In genomic region chr7:72149073-72149472, GRCm38 (mm10) we compare ENCODE assay signal across 9 mouse cellular contexts.
DNase-seq lines count a peak whose midpoint lies in the region; ATAC-seq and TF ChIP-seq lines count a peak whose summit lies in the region.
"Had no signal": no experiment of that assay in that cellular context is flagged by ENCODE, and none has a peak within 500 bp of the region (broad histone marks: within the 10 kb centered on the region; RNA-seq: fewer than 3 reads in every experiment).

No protein-coding gene starts in this region.

- H3K4me3 ChIP-seq in kidney, adult 2 months (ENCODE audit: insufficient read depth, low read depth, low read length), result no peak overlapping the region
- H3K4me3 ChIP-seq: embryonic facial prominence, embryonic 15.5 days; limb, embryonic 15.5 days had no signal

- no peak for ATAC-seq in erythroblast, adult 5-6 weeks (replicated peaks; ENCODE audit: low FRiP score, poor library complexity, severe bottlenecking)

- no peak for TF ChIP-seq POLR2A in kidney, adult 2 months (IDR thresholded peaks at IDR 0.05; ENCODE audit: low read depth, low read length)

- WGBS in kidney, adult 2 months, result 24% methylated on average over 3 of the region's 3 CpGs

- no peak for TF ChIP-seq CTCF in kidney, adult 2 months (conservative IDR thresholded peaks at IDR 0.05; ENCODE audit: insufficient read depth, insufficient read length, low read depth, low read length)

- no peaks in the 10 kb centered on the region for H3K27me3 ChIP-seq in kidney, adult 2 months (replicated peaks; ENCODE audit: control insufficient read depth, insufficient read depth, low read length)
- H3K27me3 ChIP-seq: embryonic facial prominence, embryonic 15.5 days; limb, embryonic 15.5 days had no signal

- no peaks in the 10 kb centered on the region for H3K36me3 ChIP-seq in kidney, adult 2 months (ENCODE audit: control insufficient read depth, insufficient read depth, low read length)
- H3K36me3 ChIP-seq: embryonic facial prominence, embryonic 15.5 days; limb, embryonic 15.5 days had no signal

- H3K4me1 ChIP-seq in kidney, adult 2 months (ENCODE audit: control insufficient read depth, insufficient read depth, low read length), result no peaks in the 10 kb centered on the region
- H3K4me1 ChIP-seq: embryonic facial prominence, embryonic 15.5 days had no signal

- no peak overlapping the region for H3K27ac ChIP-seq in kidney, adult 2 months (ENCODE audit: insufficient read depth, low read depth, low read length)
- H3K27ac ChIP-seq: embryonic facial prominence, embryonic 15.5 days; limb, embryonic 15.5 days had no signal

- DNase-seq in kidney, adult 2 months, result peak; percentile 53
- DNase-seq in kidney, adult 11 months, result no peak
- peak; percentile 17 for DNase-seq in Muller cell, postnatal 12 days (ENCODE audit: inconsistent ontology term)
- DNase-seq in brain, adult 2 months (ENCODE audit: low read depth, low spot score), result peak; percentile 58
- DNase-seq in layer of hippocampus, adult 9-10 months (ENCODE audit: low spot score), result peak; percentile 8
- DNase-seq in right cerebral cortex, postnatal 10 days (ENCODE audit: low spot score in 2 of 2), result peak; percentile 67 to 76
